In the genomic region with DNA sequence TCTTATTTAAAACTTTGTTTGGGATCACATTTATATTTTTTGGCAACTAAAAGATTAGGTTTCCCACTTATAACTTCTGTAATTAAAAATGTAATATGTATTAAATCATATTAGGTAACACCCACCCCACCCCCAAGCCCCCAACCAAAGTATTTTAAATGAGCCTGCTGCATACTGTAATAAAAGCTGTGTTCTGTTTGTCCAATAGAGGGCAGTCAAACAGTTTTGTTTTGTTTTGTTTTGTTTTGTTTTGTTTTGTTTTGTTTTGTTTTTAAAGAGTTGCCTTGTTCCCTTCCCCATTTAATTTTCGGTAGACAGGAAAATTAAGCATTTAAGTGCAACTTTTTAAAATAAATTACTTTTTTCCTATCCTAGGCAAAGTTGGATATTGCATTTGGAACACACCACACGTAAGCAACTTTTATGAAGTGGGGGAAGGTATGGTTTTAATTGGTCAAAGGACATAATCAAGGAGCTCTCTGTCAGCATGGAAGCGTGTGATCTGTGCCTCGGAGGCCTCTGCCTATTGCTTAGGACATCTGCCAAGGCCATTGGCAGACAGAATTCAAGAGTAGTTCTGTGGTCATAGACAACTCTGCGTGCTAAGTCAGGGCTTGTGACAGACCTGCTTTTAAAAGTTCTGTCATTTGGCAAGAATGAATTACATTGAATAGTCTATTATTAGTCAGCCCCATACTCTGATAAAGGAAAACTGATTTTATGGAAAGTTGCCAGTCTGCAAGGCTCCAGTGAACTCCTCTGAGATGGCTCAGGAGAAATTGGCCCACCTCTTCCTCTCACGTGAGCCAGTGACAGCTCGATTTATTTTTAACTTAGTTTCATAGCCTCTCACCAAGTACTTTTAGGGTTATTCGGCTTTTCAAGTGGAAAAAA, we compare ENCODE assay signal across 9 mouse cellular contexts. TPM values are rescaled to one million over a fixed set of nuclear protein-coding genes. Genes with fewer than 3 reads are reported as not detected.
A peak's percentile ranks its signal among the peaks of the same experiment; 100 is the strongest.
DNase-seq lines count a peak whose midpoint lies in the region; ATAC-seq and TF ChIP-seq lines count a peak whose summit lies in the region.
"Had no signal": no experiment of that assay in that cellular context is flagged by ENCODE, and none has a peak within 500 bp of the region (broad histone marks: within the 10 kb centered on the region; RNA-seq: fewer than 3 reads in every experiment).

No protein-coding gene starts in this region.

- DNase-seq in lung, postnatal 10 days: peak; percentile 13
- DNase-seq in lung, adult 18-20 months: no peak
- DNase-seq in heart, postnatal 0 days (ENCODE audit: low spot score): peak; percentile 93
- DNase-seq in skeletal muscle tissue, adult 2 months (ENCODE audit: low read depth, low spot score): peak; percentile 26
- DNase-seq in thymus, adult 18-20 months: no peak
- no peak for DNase-seq in left cerebral cortex, postnatal 10 days (ENCODE audit: extremely low spot score in 1 of 2, low spot score in 2 of 2)
- DNase-seq: liver, embryonic 13.5 days had no signal

- H3K4me1 ChIP-seq in forebrain, embryonic 15.5 days: peaks cover 2% of the 10 kb centered on the region; the same call in 1 of the 2 replicates
- no peaks in the 10 kb centered on the region for H3K4me1 ChIP-seq in forebrain, embryonic 12.5 days
- H3K4me1 ChIP-seq in heart, postnatal 0 days (ENCODE audit: control insufficient read depth, insufficient read depth): peaks cover 7% of the 10 kb centered on the region; the same call in 1 of the 2 replicates

- no peak overlapping the region for H3K9ac ChIP-seq in forebrain, embryonic 15.5 days (replicated peaks)
- H3K9ac ChIP-seq in forebrain, embryonic 12.5 days: no peak overlapping the region
- no peak overlapping the region for H3K9ac ChIP-seq in heart, postnatal 0 days (replicated peaks; ENCODE audit: low read depth, low read length)
- H3K9ac ChIP-seq: liver, embryonic 13.5 days had no signal

- ATAC-seq in forebrain, embryonic 15.5 days (replicated peaks): 0 out of 2 replicates have a peak, but pooled peaks have one; percentile 8
- ATAC-seq in forebrain, embryonic 12.5 days (ENCODE audit: low FRiP score): no peak
- peak; percentile 93 for ATAC-seq in heart, postnatal 0 days (ENCODE audit: insufficient read depth, low read depth)

- no peaks in the 10 kb centered on the region for H3K9me3 ChIP-seq in forebrain, embryonic 15.5 days
- H3K9me3 ChIP-seq in forebrain, embryonic 12.5 days: no peaks in the 10 kb centered on the region
- H3K9me3 ChIP-seq in heart, postnatal 0 days (replicated peaks; ENCODE audit: control insufficient read depth, low read length): no peaks in the 10 kb centered on the region
- H3K9me3 ChIP-seq: liver, embryonic 13.5 days had no signal

- TF ChIP-seq EP300 in heart, postnatal 0 days (IDR thresholded peaks at IDR 0.05; ENCODE audit: low read depth): peak; percentile 64; the same call in 1 of the 2 replicates

- intact Hi-C loops in left cerebral cortex, postnatal 10 days (cut with DNase I): loop anchor here (5.0 kb wide), 2 partner anchors 60 to 200 kb away; a partner anchor contains a TSS

- H3K36me3 ChIP-seq in forebrain, embryonic 15.5 days: peaks cover 60% of the 10 kb centered on the region
- H3K36me3 ChIP-seq in forebrain, embryonic 12.5 days (replicated peaks): peaks cover 72% of the 10 kb centered on the region
- H3K36me3 ChIP-seq in heart, postnatal 0 days (replicated peaks; ENCODE audit: control insufficient read depth, insufficient read depth, low read length): peaks cover 45% of the 10 kb centered on the region

- 0 out of 2 replicates have a peak overlapping the region, but pooled peaks have one; percentile 20 for H3K27ac ChIP-seq in forebrain, embryonic 15.5 days (replicated peaks)
- H3K27ac ChIP-seq in forebrain, embryonic 12.5 days: no peak overlapping the region
- H3K27ac ChIP-seq in heart, postnatal 0 days (ENCODE audit: low read depth): peak overlapping the region; percentile 98
- H3K27ac ChIP-seq: liver, embryonic 13.5 days had no signal

- 0 out of 2 replicates have a peak, but pooled peaks have one; percentile 17 for TF ChIP-seq CTCF in heart, postnatal 0 days (IDR thresholded peaks at IDR 0.05; ENCODE audit: low read depth)

- no peak overlapping the region for H3K4me2 ChIP-seq in forebrain, embryonic 15.5 days (replicated peaks)
- no peak overlapping the region for H3K4me2 ChIP-seq in forebrain, embryonic 12.5 days
- peak overlapping the region; percentile 25; the same call in 1 of the 2 replicates for H3K4me2 ChIP-seq in heart, postnatal 0 days (ENCODE audit: low read depth, low read length)
- H3K4me2 ChIP-seq: liver, embryonic 13.5 days had no signal

- WGBS in forebrain, embryonic 15.5 days: 69% methylated on average over 8 of the region's 8 CpGs
- 88% methylated on average over 8 of the region's 8 CpGs for WGBS in forebrain, embryonic 12.5 days
- WGBS in heart, postnatal 0 days: 19% methylated on average over 8 of the region's 8 CpGs

- H3K4me3 ChIP-seq in forebrain, embryonic 15.5 days: no peak overlapping the region
- no peak overlapping the region for H3K4me3 ChIP-seq in forebrain, embryonic 12.5 days (replicated peaks)
- no peak overlapping the region for H3K4me3 ChIP-seq in heart, postnatal 0 days (ENCODE audit: low read depth, low read length)
- H3K4me3 ChIP-seq: liver, embryonic 13.5 days had no signal

- no peaks in the 10 kb centered on the region for H3K27me3 ChIP-seq in forebrain, embryonic 15.5 days
- no peaks in the 10 kb centered on the region for H3K27me3 ChIP-seq in forebrain, embryonic 12.5 days
- no peaks in the 10 kb centered on the region for H3K27me3 ChIP-seq in heart, postnatal 0 days (ENCODE audit: control insufficient read depth, insufficient read depth, low read length)
- H3K27me3 ChIP-seq: liver, embryonic 13.5 days had no signal

RNA-seq across cellular contexts. Expression of a gene that starts 17.9 kb away (rescaled TPM):
- 70.1 and 72.0 TPM in 2 replicates for polyA plus RNA-seq in forebrain, embryonic 15.5 days (2015; fragmentation: Nextera tagmentation; extraction: Ambion mirVana)
- polyA plus RNA-seq in forebrain, embryonic 12.5 days (2016; fragmentation: Nextera tagmentation; extraction: Ambion mirVana): 84.9 and 88.4 TPM in 2 replicates
- total RNA-seq in heart, postnatal 0 days (2014; rRNA removed; ENCODE audit: low replicate concordance): 5.2 and 8.8 TPM in 2 replicates
- polyA plus RNA-seq in heart, postnatal 0 days (2015; fragmentation: Nextera tagmentation; extraction: Ambion mirVana): 13.7 and 14.9 TPM in 2 replicates
- total RNA-seq in left cerebral cortex, postnatal 10 days (2021): 10 to 100 TPM; 28.2 to 30.9 TPM

RNA-seq across cellular contexts. Expression of a gene that starts 18.0 kb away (rescaled TPM):
- 9.8 and 9.9 TPM in 2 replicates for polyA plus RNA-seq in forebrain, embryonic 15.5 days (2015; fragmentation: Nextera tagmentation; extraction: Ambion mirVana)
- 21.7 and 25.2 TPM in 2 replicates for polyA plus RNA-seq in forebrain, embryonic 12.5 days (2016; fragmentation: Nextera tagmentation; extraction: Ambion mirVana)
- total RNA-seq in heart, postnatal 0 days (2014; rRNA removed; ENCODE audit: low replicate concordance): 2.2 and 13.1 TPM in 2 replicates
- 4.0 and 4.2 TPM in 2 replicates for polyA plus RNA-seq in heart, postnatal 0 days (2015; fragmentation: Nextera tagmentation; extraction: Ambion mirVana)
- total RNA-seq in left cerebral cortex, postnatal 10 days (2021): under 1 TPM; 0.49 to 0.73 TPM

Comparison
In these comparisons a context has a peak if more than half of its experiments do, and no peak if none do; other contexts are left out.
1. DNase-seq: peak in lung, postnatal 10 days (single experiment), heart, postnatal 0 days (single experiment) and skeletal muscle tissue, adult 2 months (single experiment); none in lung, adult 18-20 months (0 of 2), thymus, adult 18-20 months (0 of 2) and left cerebral cortex, postnatal 10 days (0 of 2).